Mouse (Mus musculus) layer of hippocampus, adult 9-10 months (tissue): ENCODE results near the gene Ago3.

Source experiments
- DNase-seq: peaks from one replicate; pipeline ENCODE4 v3.0.0; 2022; ENCODE audit warnings: low spot score

Ago3 gene

DNA sequence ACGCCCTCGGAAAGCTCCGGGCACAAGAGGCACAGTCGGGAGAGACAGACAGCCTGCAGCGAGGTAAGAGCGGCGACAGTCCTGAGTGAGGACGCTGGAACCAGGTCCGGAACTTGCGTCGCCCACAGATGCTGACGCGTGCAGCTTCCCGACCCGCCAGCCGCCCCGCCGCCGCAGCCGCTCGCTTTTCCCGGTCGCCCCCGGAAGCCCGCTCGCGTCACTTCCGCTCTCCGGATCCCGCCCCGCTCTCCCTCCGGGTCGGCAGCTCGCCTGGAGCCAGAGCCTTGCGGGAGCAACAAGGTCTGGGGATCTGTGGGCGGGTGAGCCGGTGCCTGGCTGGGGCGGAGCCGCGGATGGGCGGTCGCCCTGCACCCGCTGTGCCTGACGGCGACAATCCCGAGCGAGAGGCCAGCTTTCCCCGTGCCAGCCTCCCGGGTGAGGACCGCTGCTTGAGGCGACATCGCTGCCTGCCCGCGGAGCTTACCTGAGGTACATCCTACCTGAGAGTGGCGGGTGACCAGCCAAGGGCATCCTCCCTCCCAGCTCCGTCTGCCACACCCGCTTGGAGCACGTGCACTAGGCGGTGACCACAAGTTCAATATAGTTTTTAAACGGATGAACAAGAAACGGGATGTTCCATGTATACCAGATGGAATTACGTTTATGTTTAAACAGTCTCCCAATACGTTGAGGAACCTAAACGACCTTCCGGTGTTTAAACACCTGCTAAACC, at the start of gene Ago3:
Ago3 (minus strand) TSS at position 210 of the 733 bp plus-strand sequence.
- peak; percentile 70 for DNase-seq

DNA sequence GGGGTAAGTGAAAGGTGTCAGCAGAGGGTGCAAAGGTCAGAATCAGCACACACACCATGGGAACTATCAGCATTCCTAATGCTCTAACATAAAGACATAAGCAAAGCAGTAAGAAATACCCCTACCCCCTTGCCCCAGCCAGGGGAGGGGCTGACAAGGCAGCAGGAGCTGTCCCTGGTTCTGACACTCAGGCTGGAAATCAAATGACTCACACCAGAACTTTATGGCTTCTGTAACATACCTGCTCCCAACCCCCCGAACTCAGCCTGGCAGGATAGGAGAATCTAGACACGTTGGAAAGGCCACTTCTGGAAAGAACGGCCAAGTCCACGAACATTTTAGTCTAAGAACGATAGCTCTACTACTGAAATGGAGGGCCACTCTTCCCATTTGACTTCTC, 43.7 kb upstream of the Ago3 start:
- DNase-seq: no peak

DNA sequence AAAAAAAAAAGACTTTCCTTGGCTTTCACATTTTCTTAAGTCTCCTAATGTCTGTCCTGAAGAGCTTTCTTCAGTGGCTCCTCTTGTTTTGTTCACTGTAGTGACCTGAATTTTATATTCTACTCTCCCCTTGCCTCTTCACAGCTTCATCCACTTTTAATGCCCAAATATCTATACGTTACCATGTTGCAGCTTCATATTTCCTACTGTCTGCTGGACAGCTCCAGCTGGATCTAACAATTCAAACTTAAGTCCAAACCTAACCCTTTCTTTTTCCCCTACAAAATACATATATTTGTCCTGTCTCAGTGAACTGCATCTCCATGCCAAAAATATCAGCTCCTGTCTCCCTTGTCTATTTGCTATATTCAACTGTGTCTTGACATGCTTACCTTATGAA, 40.0 kb upstream of the Ago3 start:
- no peak for DNase-seq

DNA sequence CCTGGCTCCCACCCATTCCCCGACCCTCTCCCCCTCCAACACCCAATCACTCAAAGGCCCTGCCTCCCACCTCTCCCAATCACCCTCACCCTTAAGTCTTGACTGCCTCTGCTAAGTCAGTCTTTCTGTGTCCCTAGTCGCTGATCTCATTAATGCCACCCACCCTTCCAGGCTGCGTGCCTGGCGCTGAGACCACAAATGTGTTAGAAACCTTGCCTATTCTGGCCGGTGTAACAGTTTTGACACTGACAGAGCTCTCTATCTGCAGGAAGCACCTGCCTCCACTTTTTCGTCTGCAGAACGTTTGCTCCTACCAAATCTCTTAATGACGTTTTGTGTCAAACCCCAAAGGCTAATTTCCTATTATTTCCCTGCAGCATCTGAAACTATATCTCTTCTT, 39.6 kb upstream of the Ago3 start:
- DNase-seq: no peak

DNA sequence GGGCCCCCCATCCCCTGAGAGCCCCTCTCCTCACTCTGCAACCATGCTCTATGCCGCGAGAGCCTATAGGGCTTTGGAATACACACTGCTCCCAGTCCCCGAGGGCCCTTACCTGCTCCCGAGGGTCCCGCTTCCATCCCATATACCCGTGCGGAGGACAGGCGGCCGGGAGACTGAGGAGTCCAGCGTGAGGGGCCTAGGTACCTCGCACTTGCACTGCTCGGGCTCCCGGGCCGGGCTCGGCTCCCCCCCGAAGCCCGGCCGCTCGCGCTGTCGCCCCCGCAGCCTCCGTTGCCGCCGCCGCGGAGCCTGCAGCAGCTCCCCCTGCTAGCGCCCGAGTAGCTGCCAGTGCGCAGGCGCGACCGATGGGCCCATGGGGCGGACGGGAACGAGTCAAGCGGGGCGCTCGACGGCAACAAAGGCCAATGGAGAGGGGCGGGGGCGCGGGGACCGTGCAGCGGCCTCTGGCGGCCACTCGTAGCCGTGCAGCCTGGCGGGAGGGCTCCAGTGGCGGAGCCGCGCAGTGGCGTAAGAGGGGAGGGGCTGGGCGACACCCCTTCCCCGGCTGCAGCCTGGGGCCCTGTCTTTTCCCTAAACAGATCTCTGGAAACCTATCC, 39.0 kb upstream of the Ago3 start, which contains the start of gene Ago1:
Ago1 (minus strand) TSS at position 299 of the 617 bp plus-strand sequence.
- DNase-seq: peak; percentile 86

DNA sequence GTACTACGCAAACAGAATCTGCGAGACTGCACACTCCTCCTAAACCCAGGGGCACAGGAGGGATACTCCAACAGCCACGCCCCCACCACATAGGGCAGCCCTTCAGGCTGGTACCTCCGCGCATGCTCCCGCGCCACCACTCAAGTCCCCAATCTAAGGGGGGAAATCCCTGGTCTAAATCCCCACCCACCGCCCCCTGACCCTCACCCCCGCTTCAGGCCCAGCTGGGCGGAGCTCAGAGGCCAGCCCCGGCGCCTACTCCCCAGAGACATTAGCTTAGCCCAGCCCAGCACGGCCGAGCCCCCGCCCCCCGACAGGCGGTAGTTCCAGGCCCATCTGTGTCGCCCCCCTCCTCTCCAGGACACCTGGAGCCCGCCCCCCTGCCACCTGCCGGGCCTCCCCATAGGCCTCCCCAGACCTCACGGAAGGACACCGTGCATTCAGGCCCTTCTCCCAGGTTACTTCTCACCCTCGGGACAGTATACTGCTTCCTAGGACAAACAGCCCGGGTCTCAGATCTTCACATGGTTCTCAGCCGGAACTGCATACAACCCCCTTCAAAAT, 38.4 kb upstream of the Ago3 start:
- DNase-seq: no peak

DNA sequence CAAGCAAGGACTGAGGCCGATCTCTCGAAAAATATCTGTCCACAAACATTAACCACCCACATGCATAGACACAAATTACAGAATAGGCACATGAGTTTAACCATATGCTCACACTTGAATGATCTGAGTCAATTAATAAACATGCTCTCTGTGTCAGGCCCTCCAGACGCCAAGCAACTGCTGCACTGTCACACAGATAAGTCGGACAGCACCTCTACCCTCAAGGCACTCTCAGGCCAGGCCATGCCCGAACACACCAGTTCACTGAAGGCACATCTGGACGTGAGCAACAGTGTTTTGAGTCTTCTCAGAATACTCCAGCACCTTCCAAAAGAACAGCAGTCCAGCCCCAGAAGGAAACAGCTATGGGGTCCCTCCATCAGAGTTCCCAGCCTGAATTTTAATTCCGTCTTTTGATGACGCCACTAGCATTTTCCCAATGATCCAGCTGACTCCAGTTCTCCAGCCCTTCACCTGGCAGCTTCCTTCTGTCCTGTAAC, 36.9 kb upstream of the Ago3 start:
- DNase-seq: no peak

DNA sequence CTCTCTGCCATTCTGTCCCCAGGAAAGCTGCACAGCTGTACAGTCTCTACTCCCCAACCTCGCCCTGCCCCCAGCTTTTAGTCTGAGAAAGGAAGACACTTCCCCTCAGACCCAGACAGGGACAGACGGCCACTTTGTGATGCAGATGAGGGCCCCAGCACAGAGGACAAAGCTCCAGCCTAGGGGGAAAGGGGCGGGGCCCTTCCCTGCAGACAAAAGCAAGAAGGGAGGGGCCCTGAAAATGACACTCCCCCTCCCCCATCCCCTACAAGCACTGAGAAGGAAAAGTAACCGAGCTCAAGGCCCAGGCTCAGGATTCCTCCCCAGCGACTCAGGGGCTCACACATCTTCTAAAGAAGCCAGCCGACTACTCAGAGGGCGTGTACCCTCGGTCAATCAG, 36.5 kb upstream of the Ago3 start:
- DNase-seq: no peak

DNA sequence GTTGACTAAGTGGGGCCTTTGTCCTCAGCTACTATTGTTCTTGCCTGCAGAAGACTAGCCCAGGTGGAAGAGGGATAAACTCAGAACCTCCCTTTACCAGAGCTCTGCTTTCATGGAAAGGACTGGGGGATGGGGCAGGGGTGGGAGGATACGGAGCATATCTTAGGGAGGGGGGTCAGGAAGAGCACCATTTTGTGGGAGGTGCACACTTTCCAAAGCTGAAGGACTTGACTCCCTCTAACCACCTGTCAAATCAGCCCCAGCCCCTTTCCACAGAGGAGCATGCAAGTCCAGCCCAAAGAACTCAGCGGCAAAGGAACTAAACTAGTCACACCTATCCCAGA, 35.5 kb upstream of the Ago3 start:
- DNase-seq: no peak

DNA sequence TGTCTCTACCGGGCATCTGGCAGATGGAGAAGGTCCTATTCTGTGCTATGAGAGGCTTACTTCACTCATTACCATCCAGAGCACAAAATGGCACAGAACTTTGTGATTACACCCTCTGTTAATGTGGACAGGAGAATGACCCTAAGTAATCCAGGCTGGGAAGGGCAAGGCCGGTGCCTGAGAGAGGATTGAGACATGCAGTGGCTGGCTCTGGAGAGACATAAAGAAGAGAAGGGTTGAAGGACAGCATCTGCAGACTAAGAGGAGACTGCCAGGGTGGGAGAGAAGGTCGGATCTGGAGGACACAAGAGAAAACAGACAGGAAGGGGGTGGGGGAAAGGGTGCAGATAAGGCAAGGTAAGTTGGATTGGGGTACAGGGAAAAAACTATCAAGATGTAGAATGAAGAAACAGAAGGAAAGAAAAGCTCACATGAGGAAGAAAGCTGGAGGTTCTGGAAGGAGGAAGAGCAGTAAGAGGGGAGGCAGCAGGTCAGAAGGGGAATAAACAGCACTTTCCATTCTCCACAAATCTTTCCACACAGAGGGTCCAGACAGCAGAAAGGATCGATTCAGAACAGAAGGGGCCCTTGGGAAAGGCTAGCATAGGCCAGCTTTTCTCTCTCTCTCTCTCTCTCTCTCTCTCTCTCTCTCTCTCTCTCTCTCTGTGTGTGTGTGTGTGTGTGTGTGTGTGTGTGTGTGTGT, 35.0 kb upstream of the Ago3 start:
- DNase-seq: no peak

DNA sequence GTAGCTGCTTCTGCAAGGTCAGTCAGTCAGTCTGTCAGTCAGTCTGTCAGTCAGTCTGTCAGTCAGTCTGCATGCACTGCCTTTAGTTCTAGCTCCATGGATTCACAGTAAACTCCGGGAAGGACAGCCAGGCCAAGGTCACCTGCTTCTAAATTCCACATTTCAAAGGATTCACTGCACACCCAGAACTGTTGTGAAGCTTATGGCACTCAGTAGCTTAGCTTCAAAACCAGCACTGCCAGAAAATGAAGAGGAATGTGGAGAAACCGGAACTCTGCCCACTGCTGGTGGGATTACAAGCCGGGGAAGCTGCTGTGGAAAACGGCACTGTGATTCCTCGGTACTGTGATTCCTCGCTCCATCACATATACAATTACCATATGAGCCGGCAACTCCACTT, 26.1 kb upstream of the Ago3 start:
- no peak for DNase-seq

DNA sequence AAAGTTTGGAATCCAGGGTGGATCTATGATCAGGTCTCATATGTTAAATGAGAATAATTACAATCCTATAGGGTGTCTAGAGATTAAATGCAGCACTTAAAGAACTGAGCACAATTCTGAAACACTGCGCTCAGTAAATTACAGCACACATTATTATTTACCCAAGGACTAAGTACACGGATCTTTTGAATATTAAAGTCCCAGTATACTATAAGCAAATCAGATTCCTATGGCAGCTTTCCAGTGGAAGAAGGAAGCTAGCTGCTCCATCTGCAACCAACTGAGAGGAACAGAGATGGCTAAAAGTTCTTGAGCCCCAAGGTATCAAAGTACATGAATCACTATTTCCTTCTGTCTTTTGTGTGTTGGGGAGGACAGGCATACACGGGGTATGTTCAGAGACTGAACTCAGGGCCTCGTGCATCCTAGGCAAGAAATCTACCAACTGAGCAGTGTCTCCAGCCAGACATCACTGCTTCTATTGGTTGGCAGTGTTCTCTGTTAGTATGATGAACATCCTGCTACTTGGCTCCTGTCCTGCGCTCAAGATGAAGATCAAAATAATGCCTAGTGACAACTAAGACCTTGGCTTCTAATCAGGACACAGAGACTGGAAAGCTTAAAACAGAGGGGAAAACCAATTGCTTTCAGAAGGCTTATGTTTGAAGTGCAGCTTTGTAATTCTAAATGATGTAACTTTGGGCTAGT, 25.3 kb upstream of the Ago3 start:
- no peak for DNase-seq

DNA sequence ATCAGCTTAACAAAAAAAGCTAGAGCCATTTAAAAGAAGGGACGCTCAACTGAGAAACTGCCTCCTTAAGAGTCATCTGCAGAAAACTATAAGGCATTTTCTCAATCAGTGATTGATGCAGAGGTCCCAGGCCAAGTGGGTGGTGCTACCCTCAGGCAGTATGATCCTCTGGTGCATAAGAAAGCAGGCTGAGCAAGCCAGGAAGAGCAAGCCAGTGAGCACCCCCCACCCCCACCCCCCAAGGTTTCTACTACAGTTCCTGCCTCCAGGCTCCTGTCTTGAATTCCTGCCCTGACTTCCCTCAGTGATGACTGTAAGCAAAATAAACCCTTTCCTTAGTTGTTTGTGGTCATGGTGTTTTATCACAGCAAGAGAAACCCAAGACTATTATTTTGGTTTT, 20.9 kb upstream of the Ago3 start:
- no peak for DNase-seq

DNA sequence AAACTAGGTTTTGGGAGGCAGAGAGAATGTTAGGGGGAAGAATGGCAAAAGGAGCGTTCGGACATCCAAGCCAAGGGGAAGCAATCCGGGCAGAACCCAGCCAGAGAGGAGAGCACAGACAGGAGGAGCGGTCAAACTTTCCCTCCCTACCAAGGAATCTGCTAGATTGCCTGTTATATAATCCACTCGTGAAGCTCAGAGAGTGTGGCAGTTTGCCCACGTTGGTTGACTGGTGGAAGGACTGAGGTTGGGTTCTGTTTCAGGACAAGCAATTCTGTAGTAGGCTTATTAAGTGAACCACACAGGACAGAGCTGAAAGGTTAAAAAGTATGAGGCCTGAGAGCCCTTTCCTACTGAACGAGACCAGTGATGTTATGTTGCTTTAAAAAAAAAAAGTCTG, 17.8 kb upstream of the Ago3 start:
- no peak for DNase-seq

DNA sequence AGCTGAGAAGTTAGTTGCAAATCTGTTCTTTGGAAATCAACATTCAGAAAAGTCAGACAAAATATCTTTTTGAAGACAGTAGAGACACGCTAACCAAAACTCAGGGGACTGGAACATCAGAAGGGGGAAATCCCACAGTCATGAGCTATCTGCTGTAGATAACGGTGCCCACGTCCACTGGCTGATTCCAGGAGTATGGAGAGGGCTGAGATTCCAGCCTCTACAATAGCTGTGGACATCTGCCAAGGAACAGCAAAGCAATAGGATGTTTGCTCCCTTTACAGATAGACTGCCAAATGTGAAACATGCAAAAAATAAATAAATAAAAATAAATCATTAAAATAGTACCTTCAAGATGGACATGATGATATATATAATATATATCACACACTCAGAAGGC, 15.2 kb upstream of the Ago3 start:
- DNase-seq: no peak

DNA sequence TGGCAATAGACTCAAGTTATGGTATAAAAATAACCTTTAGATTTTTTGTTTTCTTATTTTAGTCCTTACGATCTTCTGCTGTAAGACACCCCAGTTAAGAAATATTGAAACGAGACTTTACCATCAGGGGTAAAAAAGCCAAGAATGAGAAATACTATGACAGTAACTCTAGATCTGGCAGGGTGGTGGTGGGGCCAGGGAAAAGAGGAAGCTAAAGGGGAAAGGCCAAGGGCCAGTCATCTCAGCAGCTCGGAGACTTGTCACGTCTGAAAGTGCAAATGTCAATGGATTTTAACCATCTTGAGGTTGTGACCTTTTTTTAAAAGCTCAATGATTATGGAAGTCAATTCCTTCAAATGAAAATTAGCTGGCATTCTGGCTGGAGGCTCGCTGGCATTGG, 8.9 kb upstream of the Ago3 start:
- DNase-seq: no peak

DNA sequence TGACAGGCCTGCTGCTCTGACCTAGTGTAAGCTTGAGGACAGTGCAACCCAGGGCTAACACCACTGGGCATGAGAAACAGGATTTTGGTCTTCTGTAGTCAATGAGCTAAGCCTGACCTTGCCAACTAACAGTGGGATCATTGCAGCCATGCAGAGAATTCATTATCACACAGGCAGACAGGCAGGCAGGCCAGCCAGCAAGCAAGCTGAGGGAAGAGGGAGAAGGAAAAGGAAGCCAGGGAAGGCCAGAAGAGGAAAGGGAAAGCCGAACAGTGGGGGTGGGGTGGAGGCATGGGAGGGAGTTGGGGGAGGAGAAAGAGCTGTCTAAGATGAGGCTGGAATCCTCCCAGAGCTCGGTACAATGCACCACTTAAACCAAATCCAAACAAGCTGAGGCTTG, 6.9 kb upstream of the Ago3 start:
- DNase-seq: no peak

DNA sequence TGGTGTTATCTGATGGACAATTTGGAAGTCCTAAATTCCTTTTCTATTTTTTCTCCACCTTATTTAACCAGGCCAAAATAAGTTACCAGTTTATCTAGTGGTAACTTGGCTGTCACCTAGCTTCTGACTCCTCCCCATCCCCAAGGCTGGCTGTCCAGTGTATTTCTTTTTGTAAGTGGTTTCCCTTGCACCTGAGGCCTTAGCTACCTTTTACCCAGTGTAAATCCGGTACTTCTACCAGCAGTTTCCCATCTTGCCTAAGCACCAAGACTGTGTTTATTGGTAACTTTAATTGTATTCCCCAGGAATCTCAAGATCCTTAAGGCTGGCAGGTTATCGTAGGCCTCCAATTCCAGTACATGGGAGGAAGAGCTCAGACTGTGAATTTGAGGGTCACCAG, 4.7 kb upstream of the Ago3 start:
- DNase-seq: no peak

DNA sequence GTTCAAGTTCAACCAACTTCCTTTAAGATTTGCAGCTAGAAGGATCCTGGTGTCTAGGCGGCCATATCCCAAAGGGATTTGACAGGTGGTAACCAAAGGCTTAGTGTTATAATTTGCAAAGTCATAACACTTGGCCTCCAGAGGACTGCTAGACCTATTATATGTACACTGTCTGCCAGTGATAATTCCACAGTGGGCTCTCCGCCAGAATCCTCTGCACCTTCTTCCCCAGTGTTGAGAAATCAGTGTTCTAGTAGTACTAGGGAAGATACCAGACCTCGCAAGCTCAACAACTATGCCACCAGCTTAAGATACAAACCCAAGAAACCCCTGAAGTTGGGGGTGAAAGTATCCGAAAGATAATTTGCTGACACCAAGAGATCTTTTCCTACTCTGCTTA, 3.8 kb upstream of the Ago3 start:
- DNase-seq: no peak

DNA sequence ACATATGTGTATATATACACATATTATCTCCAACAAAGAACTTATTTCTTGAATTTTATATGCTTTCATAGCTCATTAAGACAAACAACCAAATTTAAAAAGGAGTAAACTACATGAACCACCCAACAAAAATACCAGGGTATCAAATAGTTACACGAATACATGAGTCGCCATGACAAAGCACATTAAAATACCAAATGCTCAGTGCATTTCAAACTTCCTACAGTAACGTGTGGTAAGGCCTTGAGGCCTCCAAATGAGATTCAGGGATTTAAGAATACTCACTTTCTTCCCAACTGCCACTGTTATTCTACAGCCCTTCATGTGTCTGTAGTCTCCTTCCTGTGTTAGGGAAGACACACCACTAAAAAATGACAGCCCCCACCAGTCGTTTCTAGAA, 2.4 kb upstream of the Ago3 start:
- DNase-seq: no peak

DNA sequence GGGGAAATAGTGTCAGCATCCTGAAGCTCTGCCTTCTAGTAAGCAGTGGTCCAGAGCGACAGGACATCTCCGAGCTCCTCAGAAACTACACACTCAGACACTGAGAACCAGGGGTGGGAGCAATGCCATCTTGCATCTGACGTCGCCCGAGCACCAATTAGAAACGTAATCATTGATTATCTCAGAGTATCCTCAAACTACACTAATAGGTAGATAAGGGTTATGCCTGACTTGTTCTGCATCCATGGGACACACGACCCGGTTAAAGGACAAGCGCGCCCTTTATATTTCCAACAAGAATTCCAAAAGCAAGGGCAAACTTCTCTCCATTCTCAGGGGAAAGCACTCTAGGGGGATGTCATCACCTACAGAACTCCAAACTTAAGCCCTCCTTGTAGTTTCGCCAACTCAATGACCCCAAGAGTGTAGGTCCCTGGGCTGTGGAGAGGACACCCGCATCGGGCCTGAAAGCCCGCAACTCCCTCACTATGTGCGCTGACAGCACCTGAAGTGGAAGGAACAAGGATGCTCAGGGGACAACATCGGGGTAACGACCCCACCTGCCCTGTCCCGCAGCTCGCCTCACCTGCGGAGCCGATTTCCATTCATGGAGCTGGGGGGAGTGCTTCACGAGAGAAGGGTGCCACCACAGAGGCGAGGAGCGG, 542 bp downstream of the Ago3 start:
- DNase-seq: no peak

DNA sequence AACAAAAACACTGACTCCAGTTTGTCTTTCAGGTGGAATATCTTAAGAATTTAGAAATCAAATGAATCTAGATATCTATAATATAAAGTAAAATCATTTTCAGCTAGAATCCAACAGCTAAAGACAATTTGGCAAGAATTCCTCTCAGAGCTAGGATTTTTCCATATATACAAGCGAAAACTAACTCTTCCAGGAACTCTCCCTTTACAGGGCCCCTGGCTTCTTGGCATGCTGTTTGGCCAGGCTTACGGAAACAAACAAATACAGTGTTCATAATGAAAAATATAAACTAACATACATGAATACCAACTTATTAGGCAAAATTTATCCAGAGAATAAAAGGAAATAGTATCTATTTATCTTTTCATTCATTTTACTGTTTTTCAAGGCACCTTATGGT, 5.5 kb downstream of the Ago3 start:
- no peak for DNase-seq
